Mouse (Mus musculus) forebrain, postnatal 0 days (tissue): ENCODE measurements at regions not wholly inside any gene's neighbourhood (a gene's known extent, or its start where the extent isn't known, plus 50 kb on each side); places are given as distances from the start of the nearest gene placed in this dataset.
"Not testable (repeated sequence)": the region's sequence is repeated elsewhere in the genome, so short reads cannot be mapped to it uniquely, and the experiment has no call there.

Experiments
- ATAC-seq: fragments of 200-750 bp; cut with Nextera tagmentation; 2 replicates; pipeline ENCODE4 v1.8.0; 2017; ENCODE audit warnings: mild to moderate bottlenecking, moderate library complexity
- DNase-seq: peaks from one replicate; pipeline ENCODE4 v3.0.0-alpha.2; 2015
- H3K27ac ChIP-seq: fragments of 300-500 bp; sonication (generic); 2 replicates; pipeline ENCODE4 v1.5.1; 2014; ENCODE audit warnings: low read depth, mild to moderate bottlenecking, antibody characterized with exemption, low read length, moderate library complexity, mixed read lengths
- H3K27me3 ChIP-seq: fragments of 300-500 bp; sonication (generic); 2 replicates; pipeline ENCODE4 v1.6.1; 2014; ENCODE audit warnings: mild to moderate bottlenecking, low read length, mixed read lengths; ENCODE audit not compliant: insufficient read depth
- H3K36me3 ChIP-seq: fragments of 300-500 bp; sonication (generic); 2 replicates; pipeline ENCODE4 v1.6.1; 2014; ENCODE audit warnings: mild to moderate bottlenecking, moderate library complexity; ENCODE audit not compliant: insufficient read depth
- H3K4me1 ChIP-seq: fragments of 300-500 bp; sonication (generic); 2 replicates; pipeline ENCODE4 v1.6.1; 2014; ENCODE audit warnings: antibody characterized with exemption; ENCODE audit not compliant: insufficient read depth
- H3K4me2 ChIP-seq: fragments of 300-500 bp; sonication (generic); 2 replicates; pipeline ENCODE4 v1.6.1; 2014; ENCODE audit warnings: low read depth, mild to moderate bottlenecking, moderate library complexity
- H3K4me3 ChIP-seq: fragments of 300-500 bp; sonication (generic); 2 replicates; pipeline ENCODE4 v1.5.1; 2014; ENCODE audit warnings: low read depth, low read length, mixed read lengths
- H3K9ac ChIP-seq: fragments of 300-500 bp; sonication (generic); 2 replicates; pipeline ENCODE4 v1.6.1; 2014; ENCODE audit warnings: mild to moderate bottlenecking
- H3K9me3 ChIP-seq: fragments of 300-500 bp; sonication (generic); 2 replicates; pipeline ENCODE4 v1.6.1; 2016; ENCODE audit warnings: low read length
- WGBS: fragments of 180-500 bp; shearing (Covaris S2); extraction: QIAGEN DNeasy Blood & Tissue Kit; methylation state at CpG from one replicate; pipeline ENCODE4 v1.1.7; 2014; 5-methylcytosine and 5-hydroxymethylcytosine counted together

DNA sequence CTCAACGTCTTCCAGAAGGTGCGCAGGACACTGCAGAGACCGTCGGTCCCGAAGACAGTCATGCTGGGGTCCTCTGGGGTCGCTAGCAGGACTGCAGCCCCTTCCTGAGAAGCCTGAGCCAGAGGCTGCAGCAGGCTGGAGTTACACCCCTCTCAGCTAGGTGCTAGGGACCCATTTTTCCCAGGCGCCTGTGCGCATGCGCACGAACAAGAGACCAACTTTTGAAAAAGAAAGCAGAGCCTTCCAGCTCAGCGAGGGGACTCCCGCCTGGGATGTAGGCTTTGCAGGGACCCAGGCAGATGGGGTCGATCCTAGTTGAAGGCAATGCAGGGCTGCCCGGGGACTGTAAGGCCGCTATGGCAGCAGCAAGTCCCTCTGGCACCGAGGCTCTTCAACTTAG, 104.7 kb upstream of the Atg7 start:
- DNase-seq, H3K4me2 ChIP-seq, ATAC-seq, H3K9ac ChIP-seq, H3K36me3 ChIP-seq, H3K4me1 ChIP-seq, H3K4me3 ChIP-seq, H3K9me3 ChIP-seq, H3K27ac ChIP-seq, H3K27me3 ChIP-seq: not testable (repeated sequence)
- 12% methylated on average over 5 of the region's 16 CpGs for WGBS

DNA sequence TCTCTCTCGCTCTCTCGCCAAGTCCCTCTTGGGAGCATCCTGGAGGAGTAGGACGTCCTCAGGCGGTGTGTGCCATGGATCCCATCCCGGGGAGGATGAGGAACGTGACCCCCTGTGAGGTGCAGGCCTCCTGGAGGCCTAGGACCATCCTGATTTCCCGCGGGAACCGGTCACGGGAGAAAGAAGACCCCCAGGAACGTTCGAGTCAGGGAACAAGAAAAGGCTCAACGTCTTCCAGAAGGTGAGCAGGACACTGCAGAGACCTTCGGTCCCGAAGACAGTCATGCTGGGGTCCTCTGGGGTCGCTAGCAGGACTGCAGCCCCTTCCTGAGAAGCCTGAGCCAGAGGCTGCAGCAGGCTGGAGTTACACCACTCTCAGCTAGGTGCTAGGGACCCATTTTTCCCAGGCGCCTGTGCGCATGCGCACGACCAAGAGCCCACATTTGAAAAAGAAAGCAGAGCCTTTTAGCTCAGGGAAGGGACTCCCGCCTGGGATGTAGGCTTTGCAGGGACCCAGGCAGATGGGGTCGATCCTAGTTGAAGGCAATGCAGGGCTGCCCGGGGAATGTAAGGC, 92.7 kb upstream of the Atg7 start:
- not testable (repeated sequence) for H3K36me3 ChIP-seq, H3K27ac ChIP-seq, H3K27me3 ChIP-seq, H3K4me3 ChIP-seq, H3K4me2 ChIP-seq, H3K9me3 ChIP-seq, H3K4me1 ChIP-seq, H3K9ac ChIP-seq, ATAC-seq
- peak; percentile 12 for DNase-seq
- 39% methylated on average over 16 of the region's 23 CpGs for WGBS

DNA sequence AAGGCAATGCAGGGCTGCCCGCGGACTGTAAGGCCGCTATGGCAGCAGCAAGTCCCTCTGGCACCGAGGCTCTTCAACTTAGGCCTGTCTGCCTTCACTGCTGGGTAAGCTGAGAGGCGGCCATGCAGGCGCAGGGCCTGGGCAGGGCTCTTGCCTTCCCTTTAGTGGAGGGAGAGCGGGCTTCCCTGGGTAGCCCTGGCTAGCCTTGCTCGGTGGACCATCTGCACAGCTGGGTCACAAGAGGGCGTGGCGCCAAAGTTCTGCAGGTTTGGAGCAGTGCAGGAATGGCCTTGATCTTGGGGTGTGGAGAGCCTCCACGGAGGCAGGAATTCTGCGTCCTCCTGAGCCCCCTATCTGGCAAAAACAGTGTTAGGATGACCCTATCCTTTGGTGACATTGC, 89.8 kb upstream of the Atg7 start:
- not testable (repeated sequence) for H3K9ac ChIP-seq, DNase-seq, ATAC-seq, H3K4me2 ChIP-seq, H3K27ac ChIP-seq, H3K36me3 ChIP-seq, H3K4me3 ChIP-seq, H3K27me3 ChIP-seq, H3K9me3 ChIP-seq, H3K4me1 ChIP-seq
- no CpG with 5 or more reads among the region's 12 CpGs for WGBS

DNA sequence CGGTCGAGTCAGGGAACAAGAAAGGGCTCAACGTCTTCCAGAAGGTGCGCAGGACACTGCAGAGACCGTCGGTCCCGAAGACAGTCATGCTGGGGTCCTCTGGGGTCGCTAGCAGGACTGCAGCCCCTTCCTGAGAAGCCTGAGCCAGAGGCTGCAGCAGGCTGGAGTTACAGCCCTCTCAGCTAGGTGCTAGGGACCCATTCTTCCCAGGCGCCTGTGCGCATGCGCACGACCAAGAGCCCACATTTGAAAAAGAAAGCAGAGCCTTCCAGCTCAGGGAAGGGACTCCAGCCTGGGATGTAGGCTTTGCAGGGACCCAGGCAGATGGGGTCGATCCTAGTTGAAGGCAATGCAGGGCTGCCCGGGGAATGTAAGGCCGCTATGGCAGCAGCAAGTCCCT, 87.7 kb upstream of the Atg7 start:
- DNase-seq = peak; percentile 61
- not testable (repeated sequence) for H3K27me3 ChIP-seq, H3K27ac ChIP-seq, H3K9ac ChIP-seq, ATAC-seq, H3K9me3 ChIP-seq, H3K4me3 ChIP-seq, H3K4me2 ChIP-seq, H3K36me3 ChIP-seq, H3K4me1 ChIP-seq
- 0% methylated on average over 4 of the region's 15 CpGs for WGBS

DNA sequence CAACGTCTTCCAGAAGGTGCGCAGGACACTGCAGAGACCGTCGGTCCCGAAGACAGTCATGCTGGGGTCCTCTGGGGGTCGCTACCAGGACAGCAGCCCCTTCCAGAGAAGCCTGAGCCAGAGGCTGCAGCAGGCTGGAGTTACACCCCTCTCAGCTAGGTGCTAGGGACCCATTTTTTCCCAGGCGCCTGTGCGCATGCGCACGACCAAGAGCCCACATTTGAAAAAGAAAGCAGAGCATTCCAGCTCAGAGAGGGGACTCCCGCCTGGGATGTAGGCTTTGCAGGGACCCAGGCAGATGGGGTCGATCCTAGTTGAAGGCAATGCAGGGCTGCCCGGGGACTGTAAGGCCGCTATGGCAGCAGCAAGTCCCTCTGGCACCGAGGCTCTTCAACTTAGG, 65.6 kb upstream of the Atg7 start:
- not testable (repeated sequence) for H3K27ac ChIP-seq, H3K27me3 ChIP-seq, H3K9me3 ChIP-seq, H3K4me3 ChIP-seq, H3K4me2 ChIP-seq, H3K9ac ChIP-seq, H3K36me3 ChIP-seq, ATAC-seq, H3K4me1 ChIP-seq
- WGBS = 12% methylated on average over 7 of the region's 15 CpGs
- DNase-seq = peak; percentile 80
